Comparison of ENCODE assay signal across 11 mouse cellular contexts in genomic region chr14:48710062-48710870, GRCm38 (mm10). TPM values are rescaled to one million over a fixed set of nuclear protein-coding genes. Genes with fewer than 3 reads are reported as not detected.
DNase-seq lines count a peak whose midpoint lies in the region; ATAC-seq lines count a peak whose summit lies in the region.
"Had no signal": no experiment of that assay in that cellular context is flagged by ENCODE, and none has a peak within 500 bp of the region (broad histone marks: within the 10 kb centered on the region; RNA-seq: fewer than 3 reads in every experiment).

No protein-coding gene starts in this region.

- H3K27me3 ChIP-seq in heart, embryonic 11.5 days (ENCODE audit: control insufficient read depth, insufficient read depth, low read length) = peaks cover 9% of the 10 kb centered on the region
- H3K27me3 ChIP-seq in hindbrain, embryonic 16.5 days (replicated peaks; ENCODE audit: control insufficient read depth, insufficient read depth, low read length) = peaks cover 19% of the 10 kb centered on the region
- no peaks in the 10 kb centered on the region for H3K27me3 ChIP-seq in midbrain, embryonic 16.5 days (ENCODE audit: control insufficient read depth, insufficient read depth, low read depth, low read length)

- no peak for ATAC-seq in heart, embryonic 11.5 days (replicated peaks; ENCODE audit: insufficient number of reproducible peaks, low FRiP score, low TSS enrichment)
- peak; percentile 53 for ATAC-seq in hindbrain, embryonic 16.5 days
- ATAC-seq in midbrain, embryonic 16.5 days = peak; percentile 18; the same call in 1 of the 2 replicates

- intact Hi-C loops in heart, postnatal 14 days (cut with DNase I) = no loop called here
- intact Hi-C loops in gastrocnemius, postnatal 14 days (cut with DNase I; ENCODE audit: low total_unique reads) = no loop called here

- peak overlapping the region; percentile 42 for H3K4me3 ChIP-seq in heart, embryonic 11.5 days (ENCODE audit: low read depth, low read length)
- H3K4me3 ChIP-seq in hindbrain, embryonic 16.5 days (ENCODE audit: low read length) = peak overlapping the region; percentile 32
- peak overlapping the region; percentile 30; the same call in 1 of the 2 replicates for H3K4me3 ChIP-seq in midbrain, embryonic 16.5 days (ENCODE audit: low read depth, low read length)
- H3K4me3 ChIP-seq: layer of hippocampus, adult 2 months had no signal

- no peaks in the 10 kb centered on the region for H3K36me3 ChIP-seq in heart, embryonic 11.5 days (ENCODE audit: control insufficient read depth, insufficient read depth, low read length)
- H3K36me3 ChIP-seq in hindbrain, embryonic 16.5 days (ENCODE audit: control insufficient read depth, insufficient read depth, low read length) = no peaks in the 10 kb centered on the region
- no peaks in the 10 kb centered on the region for H3K36me3 ChIP-seq in midbrain, embryonic 16.5 days (ENCODE audit: control insufficient read depth, insufficient read depth, low read length)

- DNase-seq in heart, postnatal 14 days = no peak
- DNase-seq in cerebellum, postnatal 36 days = peak; percentile 6 to 26
- no peak for DNase-seq in right cerebral cortex, postnatal 10 days (ENCODE audit: low spot score in 2 of 2)
- no peak for DNase-seq in gastrocnemius, adult 8-10 months (ENCODE audit: low spot score in 2 of 2)
- DNase-seq in gastrocnemius, postnatal 14 days = no peak

- H3K9ac ChIP-seq in heart, embryonic 11.5 days (ENCODE audit: low read depth, low read length) = no peak overlapping the region
- no peak overlapping the region for H3K9ac ChIP-seq in hindbrain, embryonic 16.5 days (ENCODE audit: low read depth, low read length)
- no peak overlapping the region for H3K9ac ChIP-seq in midbrain, embryonic 16.5 days (ENCODE audit: low read depth, low read length)

- H3K27ac ChIP-seq in heart, embryonic 11.5 days (ENCODE audit: low read depth, low read length) = no peak overlapping the region
- H3K27ac ChIP-seq in hindbrain, embryonic 16.5 days (ENCODE audit: low read depth, low read length) = peak overlapping the region; percentile 51
- peak overlapping the region; percentile 68 for H3K27ac ChIP-seq in midbrain, embryonic 16.5 days (ENCODE audit: low read length)
- H3K27ac ChIP-seq: layer of hippocampus, adult 2 months had no signal

- peak overlapping the region; percentile 64 for H3K4me2 ChIP-seq in heart, embryonic 11.5 days
- peak overlapping the region; percentile 60 for H3K4me2 ChIP-seq in hindbrain, embryonic 16.5 days (ENCODE audit: low read length)
- H3K4me2 ChIP-seq in midbrain, embryonic 16.5 days (ENCODE audit: low read length) = peak overlapping the region; percentile 60

- H3K9me3 ChIP-seq in heart, embryonic 11.5 days (replicated peaks; ENCODE audit: control insufficient read depth, low read length) = no peaks in the 10 kb centered on the region
- H3K9me3 ChIP-seq in hindbrain, embryonic 16.5 days (ENCODE audit: control insufficient read depth, low read length) = no peaks in the 10 kb centered on the region
- H3K9me3 ChIP-seq in midbrain, embryonic 16.5 days (replicated peaks; ENCODE audit: control insufficient read depth, low read length, poor library complexity, severe bottlenecking) = no peaks in the 10 kb centered on the region

- no peaks in the 10 kb centered on the region for H3K4me1 ChIP-seq in heart, embryonic 11.5 days (ENCODE audit: control insufficient read depth, insufficient read depth, low read length)
- H3K4me1 ChIP-seq in hindbrain, embryonic 16.5 days (ENCODE audit: control insufficient read depth, insufficient read depth, low read depth, low read length) = peaks cover 5% of the 10 kb centered on the region
- peaks cover 15% of the 10 kb centered on the region for H3K4me1 ChIP-seq in midbrain, embryonic 16.5 days (ENCODE audit: control insufficient read depth, insufficient read depth, low read length)

- 48% methylated on average over 11 of the region's 11 CpGs for WGBS in heart, embryonic 11.5 days (ENCODE audit: insufficient replicate concordance)
- WGBS in hindbrain, embryonic 16.5 days = 27% methylated on average over 11 of the region's 11 CpGs
- 11% methylated on average over 11 of the region's 11 CpGs for WGBS in midbrain, embryonic 16.5 days

RNA-seq across cellular contexts. Expression of gene Otx2, which starts 36.6 kb away (rescaled TPM):
- 0.52 TPM in 1 of 2 replicates, not detected in the other for polyA plus RNA-seq in heart, embryonic 11.5 days (2014; fragmentation: Nextera tagmentation; extraction: Ambion mirVana)
- total RNA-seq in heart, postnatal 14 days (2021) = not detected
- 21.0 and 26.3 TPM in 2 replicates for polyA plus RNA-seq in hindbrain, embryonic 16.5 days (2015; fragmentation: Nextera tagmentation; extraction: Ambion mirVana)
- 69.3 and 79.5 TPM in 2 replicates for polyA plus RNA-seq in midbrain, embryonic 16.5 days (2015; fragmentation: Nextera tagmentation; extraction: Ambion mirVana)
- not detected for total RNA-seq in gastrocnemius, adult 8-10 months (2022)
- not detected for total RNA-seq in gastrocnemius, postnatal 14 days (2021)
- total RNA-seq: adrenal gland, postnatal 4 days; monocyte, adult 5-6 weeks had no signal

Comparison
In these comparisons a context has a peak if more than half of its experiments do, and no peak if none do; other contexts are left out.
1. DNase-seq: peak in cerebellum, postnatal 36 days (2 of 2); none in heart, postnatal 14 days (0 of 2), right cerebral cortex, postnatal 10 days (0 of 2), gastrocnemius, adult 8-10 months (0 of 2) and gastrocnemius, postnatal 14 days (single experiment).
2. Peak in every context shown above with its lines, with median percentiles within 50 percentile points of each other: H3K4me2 ChIP-seq and H3K4me3 ChIP-seq.